Mouse (Mus musculus): ENCODE measurements at regions not wholly inside any gene's neighbourhood (a gene's known extent, or its start where the extent isn't known, plus 50 kb on each side); places are given as distances from the start of the nearest gene placed in this dataset.

GRCm38 (mm10) chr15:38594095-38594494 is 1168.7 kb downstream of the 4930447A16Rik start:
- no peaks in the 10 kb centered on the region for H3K27me3 ChIP-seq (ENCODE audit: control insufficient read depth, insufficient read depth, low read length)
- H3K27ac ChIP-seq (ENCODE audit: control insufficient read depth, insufficient read depth, low read depth, low read length) = no peak overlapping the region
- TF ChIP-seq CTCF (IDR thresholded peaks at IDR 0.05; ENCODE audit: control insufficient read depth, insufficient read depth, insufficient replicate concordance, low read depth, low read length) (no peak), POLR2A (IDR thresholded peaks at IDR 0.05; ENCODE audit: control insufficient read depth, low read depth, low read length) (no peak)
- H3K36me3 ChIP-seq (ENCODE audit: control insufficient read depth, insufficient read depth, low read length) = no peaks in the 10 kb centered on the region
- H3K4me3 ChIP-seq (ENCODE audit: control insufficient read depth, low read depth, low read length) = no peak overlapping the region
- H3K4me1 ChIP-seq (ENCODE audit: control insufficient read depth, insufficient read depth, low read length) = peaks cover 3% of the 10 kb centered on the region; the same call in 1 of the 2 replicates

- Histone ChIP-seq H3K27me3 (ENCODE audit: control insufficient read depth, insufficient read depth, low read length) (no peaks in the 10 kb centered on the region), H3K4me3 (ENCODE audit: control insufficient read depth, low read depth, low read length) (no peak overlapping the region), H3K4me1 (ENCODE audit: control insufficient read depth, insufficient read depth, low read length) (peaks cover 3% of the 10 kb centered on the region; the same call in 1 of the 2 replicates)
Observed at GRCm38 (mm10) chr15:38594747-38595146, 1169.4 kb downstream of the 4930447A16Rik start.

GRCm38 (mm10) chr15:38595820-38596219 is 1170.5 kb downstream of the 4930447A16Rik start:
- no peaks in the 10 kb centered on the region for H3K27me3 ChIP-seq (ENCODE audit: control insufficient read depth, insufficient read depth, low read length)
- no peak overlapping the region for H3K4me3 ChIP-seq (ENCODE audit: control insufficient read depth, low read depth, low read length)
- peaks cover 3% of the 10 kb centered on the region; the same call in 1 of the 2 replicates for H3K4me1 ChIP-seq (ENCODE audit: control insufficient read depth, insufficient read depth, low read length)
- no peak overlapping the region for H3K27ac ChIP-seq (ENCODE audit: control insufficient read depth, insufficient read depth, low read depth, low read length)
- no peaks in the 10 kb centered on the region for H3K36me3 ChIP-seq (ENCODE audit: control insufficient read depth, insufficient read depth, low read length)
- TF ChIP-seq CTCF (IDR thresholded peaks at IDR 0.05; ENCODE audit: control insufficient read depth, insufficient read depth, insufficient replicate concordance, low read depth, low read length) = no peak
- no peak for TF ChIP-seq POLR2A (IDR thresholded peaks at IDR 0.05; ENCODE audit: control insufficient read depth, low read depth, low read length)

More at GRCm38 (mm10) chr15:38594747-38595146, 1169.4 kb downstream of the 4930447A16Rik start:
- TF ChIP-seq CTCF (IDR thresholded peaks at IDR 0.05; ENCODE audit: control insufficient read depth, insufficient read depth, insufficient replicate concordance, low read depth, low read length) (no peak), POLR2A (IDR thresholded peaks at IDR 0.05; ENCODE audit: control insufficient read depth, low read depth, low read length) (no peak)
- no peaks in the 10 kb centered on the region for H3K36me3 ChIP-seq (ENCODE audit: control insufficient read depth, insufficient read depth, low read length)
- no peak overlapping the region for H3K27ac ChIP-seq (ENCODE audit: control insufficient read depth, insufficient read depth, low read depth, low read length)

DNA sequence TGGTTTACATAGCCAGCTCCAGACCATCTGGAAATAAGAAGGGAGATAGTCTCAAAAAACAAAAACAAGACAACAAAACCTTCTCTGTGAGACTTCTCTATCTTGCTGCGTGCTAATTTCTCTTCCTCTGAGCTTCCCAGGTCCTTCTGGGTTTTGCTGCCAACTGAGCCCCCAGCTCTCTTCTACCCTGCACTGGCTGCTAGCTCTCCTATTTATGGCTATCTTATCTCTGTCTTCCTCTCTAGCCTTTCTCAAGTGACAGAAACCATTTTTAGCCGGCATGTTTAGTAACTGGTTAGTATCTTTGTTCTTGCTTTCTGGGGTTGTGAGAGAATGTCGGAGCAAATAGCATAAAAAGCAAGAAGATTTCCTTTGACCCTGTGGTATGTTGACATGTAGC is 1172.1 kb downstream of the 4930447A16Rik start:
- Histone ChIP-seq H3K4me1 (ENCODE audit: control insufficient read depth, insufficient read depth, low read length) (peaks cover 3% of the 10 kb centered on the region; the same call in 1 of the 2 replicates), H3K4me3 (ENCODE audit: control insufficient read depth, low read depth, low read length) (no peak overlapping the region), H3K36me3 (ENCODE audit: control insufficient read depth, insufficient read depth, low read length) (no peaks in the 10 kb centered on the region), H3K27ac (ENCODE audit: control insufficient read depth, insufficient read depth, low read depth, low read length) (no peak overlapping the region), H3K27me3 (ENCODE audit: control insufficient read depth, insufficient read depth, low read length) (no peaks in the 10 kb centered on the region)
- no peak for TF ChIP-seq CTCF (IDR thresholded peaks at IDR 0.05; ENCODE audit: control insufficient read depth, insufficient read depth, insufficient replicate concordance, low read depth, low read length)
- no peak for TF ChIP-seq POLR2A (IDR thresholded peaks at IDR 0.05; ENCODE audit: control insufficient read depth, low read depth, low read length)

DNA sequence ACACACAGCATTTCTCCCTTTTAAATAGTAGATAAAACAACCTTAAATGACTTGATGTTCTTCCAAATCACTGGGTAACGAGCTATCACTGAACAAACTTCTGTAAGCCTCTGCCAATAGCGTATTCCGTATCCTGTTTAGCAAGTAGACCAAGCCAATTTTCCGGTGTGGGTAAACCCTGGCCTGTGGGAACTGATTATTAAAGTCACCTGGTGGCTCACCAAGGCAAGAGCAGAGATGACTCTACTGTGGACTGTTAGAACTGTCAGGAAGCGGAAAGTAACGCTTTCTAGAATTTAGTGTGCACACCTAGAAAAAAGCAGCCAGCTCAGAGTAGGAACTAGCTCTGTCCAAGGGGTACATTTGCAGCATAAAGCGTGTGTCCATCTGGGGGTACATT is 1176.1 kb downstream of the 4930447A16Rik start:
- H3K4me3 ChIP-seq (ENCODE audit: control insufficient read depth, low read depth, low read length) = no peak overlapping the region
- H3K27me3 ChIP-seq (ENCODE audit: control insufficient read depth, insufficient read depth, low read length) = no peaks in the 10 kb centered on the region
- no peaks in the 10 kb centered on the region for H3K36me3 ChIP-seq (ENCODE audit: control insufficient read depth, insufficient read depth, low read length)
- no peak overlapping the region for H3K27ac ChIP-seq (ENCODE audit: control insufficient read depth, insufficient read depth, low read depth, low read length)
- no peak for TF ChIP-seq CTCF (IDR thresholded peaks at IDR 0.05; ENCODE audit: control insufficient read depth, insufficient read depth, insufficient replicate concordance, low read depth, low read length)
- TF ChIP-seq POLR2A (IDR thresholded peaks at IDR 0.05; ENCODE audit: control insufficient read depth, low read depth, low read length) = no peak
- H3K4me1 ChIP-seq (ENCODE audit: control insufficient read depth, insufficient read depth, low read length) = no peaks in the 10 kb centered on the region

DNA sequence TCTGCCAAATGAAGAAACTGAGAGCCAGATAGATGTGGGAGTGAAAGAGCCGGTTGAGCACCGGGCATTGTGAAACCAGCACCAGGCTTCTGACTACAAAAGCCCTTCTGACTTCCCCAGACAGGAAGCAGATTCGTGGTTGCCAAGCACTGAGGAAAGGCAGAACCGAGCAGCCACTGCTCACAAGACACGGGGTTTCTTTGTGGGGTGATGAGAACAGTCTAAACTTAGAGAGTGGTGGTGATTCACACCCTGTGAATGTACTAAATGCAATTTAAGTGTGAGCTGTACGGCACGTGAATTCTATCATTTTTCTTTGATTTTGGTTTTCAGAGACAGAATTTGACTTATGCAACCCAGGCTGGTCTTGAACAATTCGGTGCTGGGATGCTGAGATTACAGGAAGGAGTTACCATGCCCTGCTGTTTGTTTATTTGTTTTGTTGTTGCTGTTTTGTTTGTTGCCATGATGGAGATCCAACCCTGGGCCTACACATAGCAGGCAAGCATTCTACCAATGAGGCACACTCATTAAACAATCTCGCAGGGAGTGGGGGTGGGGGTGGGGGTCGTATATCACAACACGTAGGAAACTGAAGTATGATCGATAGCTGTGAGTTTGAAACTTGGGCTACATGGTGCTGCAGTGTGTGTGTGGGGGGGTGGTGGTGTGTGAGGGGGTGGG is 1177.0 kb downstream of the 4930447A16Rik start:
- no peaks in the 10 kb centered on the region for H3K4me1 ChIP-seq (ENCODE audit: control insufficient read depth, insufficient read depth, low read length)
- H3K27me3 ChIP-seq (ENCODE audit: control insufficient read depth, insufficient read depth, low read length) = no peaks in the 10 kb centered on the region
- H3K27ac ChIP-seq (ENCODE audit: control insufficient read depth, insufficient read depth, low read depth, low read length) = no peak overlapping the region
- no peak for TF ChIP-seq CTCF (IDR thresholded peaks at IDR 0.05; ENCODE audit: control insufficient read depth, insufficient read depth, insufficient replicate concordance, low read depth, low read length)
- no peak for TF ChIP-seq POLR2A (IDR thresholded peaks at IDR 0.05; ENCODE audit: control insufficient read depth, low read depth, low read length)
- H3K36me3 ChIP-seq (ENCODE audit: control insufficient read depth, insufficient read depth, low read length) = no peaks in the 10 kb centered on the region
- no peak overlapping the region for H3K4me3 ChIP-seq (ENCODE audit: control insufficient read depth, low read depth, low read length)

GRCm38 (mm10) chr15:38603918-38604317 is 1178.6 kb downstream of the 4930447A16Rik start:
- H3K27me3 ChIP-seq (ENCODE audit: control insufficient read depth, insufficient read depth, low read length) = no peaks in the 10 kb centered on the region

More at GRCm38 (mm10) chr15:38603918-38604317, 1178.6 kb downstream of the 4930447A16Rik start:
- Histone ChIP-seq H3K4me1 (ENCODE audit: control insufficient read depth, insufficient read depth, low read length) (no peaks in the 10 kb centered on the region), H3K36me3 (ENCODE audit: control insufficient read depth, insufficient read depth, low read length) (no peaks in the 10 kb centered on the region), H3K27ac (ENCODE audit: control insufficient read depth, insufficient read depth, low read depth, low read length) (no peak overlapping the region), H3K4me3 (ENCODE audit: control insufficient read depth, low read depth, low read length) (no peak overlapping the region)
- TF ChIP-seq CTCF (IDR thresholded peaks at IDR 0.05; ENCODE audit: control insufficient read depth, insufficient read depth, insufficient replicate concordance, low read depth, low read length) (no peak), POLR2A (IDR thresholded peaks at IDR 0.05; ENCODE audit: control insufficient read depth, low read depth, low read length) (no peak)

Measured in testis, adult 2 months (tissue).